Mouse (Mus musculus): Measurements from ENCODE around the gene Cacna1b. TPM values are rescaled to one million over a fixed set of nuclear protein-coding genes. Genes with fewer than 3 reads are reported as not detected.
A peak's percentile ranks its signal among the peaks of the same experiment; 100 is the strongest.

The Cacna1b gene
- polyA plus RNA-seq, 1 experiment from 2014 or later = 1.4 TPM

- Histone ChIP-seq H3K9me3 (ENCODE audit: control insufficient read depth, low read length) (no peaks in the 10 kb centered on the region), H3K36me3 (ENCODE audit: control insufficient read depth, insufficient read depth, low read length) (no peaks in the 10 kb centered on the region), H3K4me3 (ENCODE audit: low read length) (peak overlapping the region; percentile 25), H3K4me1 (ENCODE audit: control insufficient read depth, insufficient read depth, low read length) (0 out of 2 replicates have a peak, but pooled peaks cover 5% of the 10 kb centered on the region), H3K27ac (ENCODE audit: low read depth, low read length) (no peak overlapping the region), H3K4me2 (replicated peaks; ENCODE audit: low read depth, low read length) (peak overlapping the region; percentile 51), H3K9ac (ENCODE audit: low read depth, low read length) (no peak overlapping the region), H3K27me3 (ENCODE audit: control insufficient read depth, insufficient read depth, low read length) (no peaks in the 10 kb centered on the region; the same call in 1 of the 2 replicates)
- ATAC-seq (ENCODE audit: low FRiP score, low TSS enrichment) = peak; percentile 88
- WGBS = 29% methylated on average over 50 of the region's 50 CpGs
Observed at GRCm38 (mm10) chr2:24679012-24679651, 83.8 kb downstream of the Cacna1b start.

GRCm38 (mm10) chr2:24678538-24678937 is 84.4 kb downstream of the Cacna1b start:
- no peak for ATAC-seq (ENCODE audit: low FRiP score, low TSS enrichment)
- peak overlapping the region; percentile 51 for H3K4me2 ChIP-seq (replicated peaks; ENCODE audit: low read depth, low read length)
- no peak overlapping the region for H3K9ac ChIP-seq (ENCODE audit: low read depth, low read length)
- no peaks in the 10 kb centered on the region; the same call in 1 of the 2 replicates for H3K27me3 ChIP-seq (ENCODE audit: control insufficient read depth, insufficient read depth, low read length)
- 81% methylated on average over 5 of the region's 5 CpGs for WGBS
- H3K4me1 ChIP-seq (ENCODE audit: control insufficient read depth, insufficient read depth, low read length) = 0 out of 2 replicates have a peak, but pooled peaks cover 5% of the 10 kb centered on the region
- no peaks in the 10 kb centered on the region for H3K9me3 ChIP-seq (ENCODE audit: control insufficient read depth, low read length)
- no peaks in the 10 kb centered on the region for H3K36me3 ChIP-seq (ENCODE audit: control insufficient read depth, insufficient read depth, low read length)
- H3K4me3 ChIP-seq (ENCODE audit: low read length) = peak overlapping the region; percentile 25; the same call in 1 of the 2 replicates
- no peak overlapping the region for H3K27ac ChIP-seq (ENCODE audit: low read depth, low read length)

GRCm38 (mm10) chr2:24678110-24678509 is 84.8 kb downstream of the Cacna1b start:
- no peak overlapping the region for H3K4me3 ChIP-seq (ENCODE audit: low read length)
- no peaks in the 10 kb centered on the region for H3K36me3 ChIP-seq (ENCODE audit: control insufficient read depth, insufficient read depth, low read length)
- H3K27me3 ChIP-seq (ENCODE audit: control insufficient read depth, insufficient read depth, low read length) = no peaks in the 10 kb centered on the region; the same call in 1 of the 2 replicates
- H3K4me1 ChIP-seq (ENCODE audit: control insufficient read depth, insufficient read depth, low read length) = 0 out of 2 replicates have a peak, but pooled peaks cover 5% of the 10 kb centered on the region
- H3K9me3 ChIP-seq (ENCODE audit: control insufficient read depth, low read length) = no peaks in the 10 kb centered on the region
- no peak for ATAC-seq (ENCODE audit: low FRiP score, low TSS enrichment)
- WGBS = 83% methylated on average over 4 of the region's 4 CpGs
- no peak overlapping the region for H3K27ac ChIP-seq (ENCODE audit: low read depth, low read length)
- H3K9ac ChIP-seq (ENCODE audit: low read depth, low read length) = no peak overlapping the region
- H3K4me2 ChIP-seq (replicated peaks; ENCODE audit: low read depth, low read length) = no peak overlapping the region

DNA sequence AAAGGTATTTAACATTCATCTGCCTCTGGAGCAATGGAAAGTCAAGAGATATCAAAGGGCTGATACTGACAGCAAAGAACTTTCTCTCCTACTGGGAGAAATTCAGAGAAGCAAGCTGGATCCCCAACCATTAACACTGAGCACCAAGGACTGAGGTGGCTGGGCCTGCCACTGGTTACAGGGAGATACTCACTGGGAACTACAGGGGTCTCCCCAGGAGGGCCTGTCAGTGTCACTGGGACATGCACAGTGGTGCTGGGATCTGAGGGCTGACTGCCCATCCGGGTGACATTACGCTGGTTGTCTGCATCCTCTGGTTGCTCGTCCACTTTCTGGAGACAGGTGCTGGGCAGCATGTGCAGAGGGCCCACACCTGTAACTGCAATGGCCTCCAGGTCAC is 85.3 kb downstream of the Cacna1b start:
- H3K27ac ChIP-seq (ENCODE audit: low read depth, low read length) = no peak overlapping the region
- H3K27me3 ChIP-seq (ENCODE audit: control insufficient read depth, insufficient read depth, low read length) = no peaks in the 10 kb centered on the region; the same call in 1 of the 2 replicates
- H3K4me3 ChIP-seq (ENCODE audit: low read length) = no peak overlapping the region
- H3K4me1 ChIP-seq (ENCODE audit: control insufficient read depth, insufficient read depth, low read length) = 0 out of 2 replicates have a peak, but pooled peaks cover 5% of the 10 kb centered on the region
- no peak overlapping the region for H3K4me2 ChIP-seq (replicated peaks; ENCODE audit: low read depth, low read length)
- no peaks in the 10 kb centered on the region for H3K36me3 ChIP-seq (ENCODE audit: control insufficient read depth, insufficient read depth, low read length)
- H3K9ac ChIP-seq (ENCODE audit: low read depth, low read length) = no peak overlapping the region
- H3K9me3 ChIP-seq (ENCODE audit: control insufficient read depth, low read length) = no peaks in the 10 kb centered on the region
- WGBS = 90% methylated on average over 3 of the region's 3 CpGs
- no peak for ATAC-seq (ENCODE audit: low FRiP score, low TSS enrichment)

DNA sequence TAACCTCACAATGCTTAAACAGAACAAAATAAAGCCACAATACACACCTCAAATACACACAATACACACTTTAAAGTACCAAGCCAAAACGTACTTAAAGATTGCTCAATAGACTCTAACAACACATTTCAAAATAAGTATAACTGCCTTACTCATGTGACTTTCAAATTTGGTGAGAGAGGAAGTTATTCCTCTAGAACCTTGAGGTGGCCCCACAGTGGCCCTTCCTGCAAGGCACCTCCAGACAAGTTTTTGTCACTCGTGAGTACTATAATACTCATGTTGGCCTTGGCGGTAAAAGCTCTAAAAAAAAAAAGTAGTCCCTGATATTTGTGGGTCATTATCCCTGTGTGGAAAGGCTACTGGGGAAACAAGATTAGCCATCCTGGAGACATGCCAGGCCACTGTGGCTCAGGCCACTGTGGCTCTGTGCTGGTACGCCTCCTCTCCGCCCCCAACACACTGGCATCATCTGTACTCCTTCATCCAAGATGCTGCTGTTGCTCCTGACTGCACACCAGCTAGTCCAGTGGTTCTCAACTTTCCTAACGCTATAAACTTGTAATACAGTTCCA is 88.4 kb downstream of the Cacna1b start:
- 0 out of 2 replicates have a peak, but pooled peaks cover 5% of the 10 kb centered on the region for H3K4me1 ChIP-seq (ENCODE audit: control insufficient read depth, insufficient read depth, low read length)
- ATAC-seq (ENCODE audit: low FRiP score, low TSS enrichment) = no peak
- H3K4me3 ChIP-seq (ENCODE audit: low read length) = no peak overlapping the region

DNA sequence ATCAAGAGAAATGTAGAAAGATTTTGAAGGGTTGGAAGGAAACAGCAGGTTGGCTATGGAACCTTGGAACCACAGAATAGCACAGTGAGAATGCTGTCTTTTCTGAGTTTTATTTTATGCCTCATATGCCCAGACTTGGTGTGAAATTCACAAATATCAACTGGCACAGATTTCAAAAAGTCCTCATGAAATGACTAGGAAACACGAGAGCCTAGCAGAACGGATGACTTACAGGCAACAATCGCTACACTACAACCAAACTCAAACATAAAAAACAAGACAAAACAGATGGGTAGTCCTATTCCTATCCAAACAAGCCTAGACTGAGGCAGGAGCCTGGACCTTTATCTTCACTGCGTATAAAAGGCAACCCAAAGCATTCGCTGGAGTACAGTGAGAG is 94.4 kb downstream of the Cacna1b start:
- H3K4me3 ChIP-seq (ENCODE audit: low read length) = no peak overlapping the region
- ATAC-seq (ENCODE audit: low FRiP score, low TSS enrichment) = no peak
- WGBS = 91% methylated on average over 5 of the region's 5 CpGs
- no peaks in the 10 kb centered on the region for H3K4me1 ChIP-seq (ENCODE audit: control insufficient read depth, insufficient read depth, low read length)
- H3K9ac ChIP-seq (ENCODE audit: low read depth, low read length) = no peak overlapping the region
- no peaks in the 10 kb centered on the region for H3K27me3 ChIP-seq (ENCODE audit: control insufficient read depth, insufficient read depth, low read length)
- no peak overlapping the region for H3K4me2 ChIP-seq (replicated peaks; ENCODE audit: low read depth, low read length)
- H3K9me3 ChIP-seq (ENCODE audit: control insufficient read depth, low read length) = no peaks in the 10 kb centered on the region
- no peaks in the 10 kb centered on the region for H3K36me3 ChIP-seq (ENCODE audit: control insufficient read depth, insufficient read depth, low read length)
- no peak overlapping the region for H3K27ac ChIP-seq (ENCODE audit: low read depth, low read length)

More for the DNA sequence above, 88.4 kb downstream of the Cacna1b start:
- Histone ChIP-seq H3K36me3 (ENCODE audit: control insufficient read depth, insufficient read depth, low read length) (no peaks in the 10 kb centered on the region), H3K27ac (ENCODE audit: low read depth, low read length) (no peak overlapping the region), H3K27me3 (ENCODE audit: control insufficient read depth, insufficient read depth, low read length) (no peaks in the 10 kb centered on the region; the same call in 1 of the 2 replicates), H3K9ac (ENCODE audit: low read depth, low read length) (no peak overlapping the region), H3K4me2 (replicated peaks; ENCODE audit: low read depth, low read length) (no peak overlapping the region), H3K9me3 (ENCODE audit: control insufficient read depth, low read length) (no peaks in the 10 kb centered on the region)
- 81% methylated on average over 6 of the region's 6 CpGs for WGBS

DNA sequence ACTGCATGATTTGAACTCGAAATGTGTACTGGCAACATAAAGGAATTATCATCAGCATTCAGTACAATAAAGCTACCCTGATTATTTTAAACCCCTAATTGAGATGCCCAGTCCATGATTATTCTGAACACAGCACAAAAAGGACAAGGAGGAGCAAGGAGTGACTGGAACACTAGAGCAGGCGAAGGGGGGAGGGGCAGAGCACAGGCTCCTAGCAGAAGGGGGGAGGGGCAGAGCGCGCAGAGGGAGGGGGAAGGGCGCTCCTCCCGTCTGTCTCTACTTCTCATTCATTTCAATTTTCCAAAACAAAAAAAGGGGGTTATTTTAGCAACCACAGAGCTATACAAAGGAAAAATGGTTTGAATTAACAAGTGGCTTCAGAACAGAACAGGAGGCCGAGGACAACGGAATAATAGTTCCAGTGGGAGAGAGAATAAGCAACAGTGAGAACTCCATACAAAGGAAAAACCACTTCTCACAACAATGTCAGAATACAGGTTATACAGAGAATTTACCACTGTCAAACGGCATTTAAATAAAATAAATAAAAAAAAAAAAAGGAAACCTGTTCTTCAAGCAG is 98.2 kb downstream of the Cacna1b start:
- Histone ChIP-seq H3K27me3 (ENCODE audit: control insufficient read depth, insufficient read depth, low read length) (no peaks in the 10 kb centered on the region), H3K4me2 (replicated peaks; ENCODE audit: low read depth, low read length) (no peak overlapping the region), H3K4me1 (ENCODE audit: control insufficient read depth, insufficient read depth, low read length) (no peaks in the 10 kb centered on the region), H3K27ac (ENCODE audit: low read depth, low read length) (no peak overlapping the region), H3K9ac (ENCODE audit: low read depth, low read length) (no peak overlapping the region), H3K9me3 (ENCODE audit: control insufficient read depth, low read length) (no peaks in the 10 kb centered on the region), H3K36me3 (ENCODE audit: control insufficient read depth, insufficient read depth, low read length) (no peaks in the 10 kb centered on the region), H3K4me3 (ENCODE audit: low read length) (no peak overlapping the region)
- 34% methylated on average over 8 of the region's 9 CpGs for WGBS
- no peak for ATAC-seq (ENCODE audit: low FRiP score, low TSS enrichment)

- WGBS = 80% methylated on average over 6 of the region's 6 CpGs
- no peak for ATAC-seq (ENCODE audit: low FRiP score, low TSS enrichment)
- H3K9ac ChIP-seq (ENCODE audit: low read depth, low read length) = no peak overlapping the region
Observed at GRCm38 (mm10) chr2:24659150-24659775, 103.7 kb downstream of the Cacna1b start.

More at GRCm38 (mm10) chr2:24659150-24659775, 103.7 kb downstream of the Cacna1b start:
- Histone ChIP-seq H3K36me3 (ENCODE audit: control insufficient read depth, insufficient read depth, low read length) (no peaks in the 10 kb centered on the region), H3K4me3 (ENCODE audit: low read length) (no peak overlapping the region), H3K27me3 (ENCODE audit: control insufficient read depth, insufficient read depth, low read length) (no peaks in the 10 kb centered on the region), H3K4me1 (ENCODE audit: control insufficient read depth, insufficient read depth, low read length) (no peaks in the 10 kb centered on the region), H3K9me3 (ENCODE audit: control insufficient read depth, low read length) (no peaks in the 10 kb centered on the region), H3K27ac (ENCODE audit: low read depth, low read length) (no peak overlapping the region), H3K4me2 (replicated peaks; ENCODE audit: low read depth, low read length) (no peak overlapping the region)

Data from kidney, embryonic 14.5 days (tissue).